Mouse (Mus musculus) neutrophil, adult 5-6 weeks (primary cell): Measurements from ENCODE around the gene Tbc1d32. TPM values are rescaled to one million over a fixed set of nuclear protein-coding genes. Genes with fewer than 3 reads are reported as not detected.

Experiments
- total RNA-seq: library from RNA; stranded (forward); fragments of 200-1000 nt; gene quantifications from 2 replicates; pipeline ENCODE4 v1.2.3, GENCODE M21; 2017

The Tbc1d32 gene
- total RNA-seq, 1 experiment from 2014 or later: 2.7 TPM

Other genes starting within 250 kb of the Tbc1d32 start
- gene Msl3l2, start 121.8 kb downstream of the Tbc1d32 start, total RNA-seq: 1.2 and 4.5 TPM in 2 replicates
- gene Gja1, start 148.6 kb upstream of the Tbc1d32 start, total RNA-seq: 0.12 TPM in 1 of 2 replicates, not detected in the other